Mouse (Mus musculus): ENCODE results near the gene Slc35f1. TPM values are rescaled to one million over a fixed set of nuclear protein-coding genes. Genes with fewer than 3 reads are reported as not detected.

The Slc35f1 gene
- polyA plus RNA-seq, 1 experiment: not detected

DNA sequence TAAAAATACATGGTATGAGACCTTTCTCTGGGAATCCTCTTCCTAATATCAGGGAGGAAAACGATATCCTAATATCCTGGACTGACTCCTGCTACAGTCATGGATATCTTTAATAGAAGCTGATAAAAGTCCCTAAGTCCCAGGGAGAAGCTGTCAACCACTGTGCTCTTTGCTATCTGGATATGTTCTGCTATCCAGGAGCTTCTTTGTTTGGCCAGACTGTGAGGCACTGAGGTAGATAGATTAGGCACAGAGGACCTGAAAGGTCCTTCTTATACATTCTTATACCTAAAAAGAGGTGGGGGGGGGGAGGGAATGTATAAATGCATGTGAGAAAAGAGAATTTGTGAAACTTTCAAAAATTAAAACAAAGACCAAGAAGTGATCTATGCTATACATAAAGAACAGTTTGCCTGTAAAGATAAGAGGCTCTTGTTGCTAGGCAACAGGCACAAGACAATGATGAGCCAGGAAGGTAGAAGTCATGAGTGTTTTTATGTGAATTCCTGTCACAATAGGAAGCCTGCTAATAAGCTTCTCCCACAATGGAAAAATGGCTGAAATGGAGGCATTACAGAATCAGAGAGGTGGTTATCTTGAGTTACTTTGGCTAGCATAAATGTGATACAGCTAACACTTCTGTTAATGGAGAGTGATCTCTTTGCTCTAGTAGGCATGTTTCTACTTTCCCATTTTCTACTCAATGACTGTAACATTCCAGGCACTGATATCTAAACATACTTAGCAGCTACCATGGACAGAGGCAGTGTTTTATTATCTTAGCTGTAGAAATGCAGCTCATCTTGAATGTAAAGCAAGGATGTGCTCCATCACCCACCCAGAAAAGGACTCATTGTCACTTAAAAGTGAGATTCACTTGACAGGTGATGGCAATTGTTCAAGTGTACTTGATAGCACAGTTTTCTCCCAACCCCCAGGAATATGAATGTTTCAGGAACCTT is 316.2 kb downstream of the Slc35f1 start:
- no peaks in the 10 kb centered on the region for H3K4me1 ChIP-seq (ENCODE audit: control insufficient read depth)
- H3K4me3 ChIP-seq (replicated peaks): no peak overlapping the region
- H3K27me3 ChIP-seq (ENCODE audit: control insufficient read depth): no peaks in the 10 kb centered on the region
- H3K36me3 ChIP-seq (ENCODE audit: control insufficient read depth): no peaks in the 10 kb centered on the region
- H3K9me3 ChIP-seq (ENCODE audit: control insufficient read depth, low read length): no peaks in the 10 kb centered on the region
- TF ChIP-seq TAL1 (IDR thresholded peaks at IDR 0.05; ENCODE audit: low read length) (no peak), GATA1 (IDR thresholded peaks at IDR 0.05; ENCODE audit: low read length) (no peak)

- Histone ChIP-seq H3K27me3 (ENCODE audit: control insufficient read depth) (no peaks in the 10 kb centered on the region), H3K4me3 (replicated peaks) (no peak overlapping the region), H3K36me3 (ENCODE audit: control insufficient read depth) (no peaks in the 10 kb centered on the region), H3K9me3 (ENCODE audit: control insufficient read depth, low read length) (no peaks in the 10 kb centered on the region), H3K4me1 (ENCODE audit: control insufficient read depth) (no peaks in the 10 kb centered on the region)
- TF ChIP-seq GATA1 (IDR thresholded peaks at IDR 0.05; ENCODE audit: low read length) (no peak), TAL1 (IDR thresholded peaks at IDR 0.05; ENCODE audit: low read length) (no peak)
Observed at GRCm38 (mm10) chr10:53013878-53014277, 323.5 kb downstream of the Slc35f1 start.

DNA sequence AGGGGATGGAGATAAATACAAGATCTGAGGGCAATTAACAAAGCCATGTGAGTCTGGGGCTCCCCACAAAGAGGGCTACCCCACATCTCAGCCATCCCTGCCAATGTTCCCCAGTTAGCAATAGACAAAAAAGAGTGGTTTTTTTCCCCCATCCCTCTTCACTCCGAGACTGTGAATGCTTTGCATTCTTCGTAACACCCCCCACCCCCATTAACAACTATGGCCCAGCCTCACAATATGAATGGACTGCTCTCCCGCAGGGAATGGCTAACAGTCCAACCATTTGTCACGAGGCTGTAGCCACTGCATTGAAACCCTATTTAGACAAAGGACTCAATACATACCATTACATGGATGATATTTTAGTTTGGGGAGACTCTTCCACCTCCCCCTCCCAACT is 338.1 kb downstream of the Slc35f1 start:
- no peak for TF ChIP-seq TAL1 (IDR thresholded peaks at IDR 0.05; ENCODE audit: low read length)
- no peak for TF ChIP-seq GATA1 (IDR thresholded peaks at IDR 0.05; ENCODE audit: low read length)
- no peak overlapping the region for H3K4me3 ChIP-seq (replicated peaks)
- no peaks in the 10 kb centered on the region for H3K27me3 ChIP-seq (ENCODE audit: control insufficient read depth)
- H3K9me3 ChIP-seq (ENCODE audit: control insufficient read depth, low read length): no peaks in the 10 kb centered on the region
- no peaks in the 10 kb centered on the region for H3K36me3 ChIP-seq (ENCODE audit: control insufficient read depth)
- no peaks in the 10 kb centered on the region for H3K4me1 ChIP-seq (ENCODE audit: control insufficient read depth)

- TF ChIP-seq GATA1 (IDR thresholded peaks at IDR 0.05; ENCODE audit: low read length) (no peak), TAL1 (IDR thresholded peaks at IDR 0.05; ENCODE audit: low read length) (no peak)
- no peaks in the 10 kb centered on the region for H3K4me1 ChIP-seq (ENCODE audit: control insufficient read depth)
- H3K9me3 ChIP-seq (ENCODE audit: control insufficient read depth, low read length): no peaks in the 10 kb centered on the region
- H3K4me3 ChIP-seq (replicated peaks): no peak overlapping the region
- H3K36me3 ChIP-seq (ENCODE audit: control insufficient read depth): no peaks in the 10 kb centered on the region
- H3K27me3 ChIP-seq (ENCODE audit: control insufficient read depth): no peaks in the 10 kb centered on the region
Observed at GRCm38 (mm10) chr10:53035202-53035601, 344.9 kb downstream of the Slc35f1 start.

GRCm38 (mm10) chr10:53045931-53046330 is 355.6 kb downstream of the Slc35f1 start:
- no peaks in the 10 kb centered on the region for H3K36me3 ChIP-seq (ENCODE audit: control insufficient read depth)
- no peaks in the 10 kb centered on the region for H3K4me1 ChIP-seq (ENCODE audit: control insufficient read depth)
- no peak for TF ChIP-seq GATA1 (IDR thresholded peaks at IDR 0.05; ENCODE audit: low read length)
- TF ChIP-seq TAL1 (IDR thresholded peaks at IDR 0.05; ENCODE audit: low read length): no peak
- no peaks in the 10 kb centered on the region for H3K27me3 ChIP-seq (ENCODE audit: control insufficient read depth)
- H3K9me3 ChIP-seq (ENCODE audit: control insufficient read depth, low read length): no peaks in the 10 kb centered on the region
- H3K4me3 ChIP-seq (replicated peaks): no peak overlapping the region

DNA sequence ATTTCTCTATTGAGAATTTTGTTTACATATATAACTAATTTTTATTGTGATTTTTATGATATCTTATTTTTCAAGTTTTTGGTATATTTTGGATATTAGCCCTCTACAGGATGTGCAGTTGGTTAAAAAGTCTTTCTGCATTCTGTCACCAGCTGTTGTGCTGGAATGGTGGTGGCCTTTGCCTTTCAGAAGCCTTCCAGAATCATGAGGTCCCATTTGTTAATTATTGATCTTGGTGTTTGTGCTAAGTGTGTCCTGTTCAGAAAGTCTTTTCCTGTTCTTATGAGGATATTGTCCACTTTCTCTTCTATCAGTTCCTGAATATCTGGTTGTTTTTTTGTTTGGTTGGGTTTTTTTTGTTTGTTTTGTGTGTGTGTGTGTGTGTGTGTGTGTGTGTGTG is 362.2 kb downstream of the Slc35f1 start:
- TF ChIP-seq TAL1 (IDR thresholded peaks at IDR 0.05; ENCODE audit: low read length) (no peak), GATA1 (IDR thresholded peaks at IDR 0.05; ENCODE audit: low read length) (no peak)
- no peaks in the 10 kb centered on the region for H3K27me3 ChIP-seq (ENCODE audit: control insufficient read depth)

GRCm38 (mm10) chr10:53060745-53061144 is 370.4 kb downstream of the Slc35f1 start:
- no peaks in the 10 kb centered on the region for H3K4me1 ChIP-seq (ENCODE audit: control insufficient read depth)
- TF ChIP-seq GATA1 (IDR thresholded peaks at IDR 0.05; ENCODE audit: low read length): no peak
- TF ChIP-seq TAL1 (IDR thresholded peaks at IDR 0.05; ENCODE audit: low read length): no peak
- H3K27me3 ChIP-seq (ENCODE audit: control insufficient read depth): no peaks in the 10 kb centered on the region

More for the DNA sequence above, 362.2 kb downstream of the Slc35f1 start:
- Histone ChIP-seq H3K9me3 (ENCODE audit: control insufficient read depth, low read length) (no peaks in the 10 kb centered on the region), H3K4me1 (ENCODE audit: control insufficient read depth) (no peaks in the 10 kb centered on the region), H3K4me3 (replicated peaks) (no peak overlapping the region), H3K36me3 (ENCODE audit: control insufficient read depth) (no peaks in the 10 kb centered on the region)

GRCm38 (mm10) chr10:53062741-53063140 is 372.4 kb downstream of the Slc35f1 start:
- H3K27me3 ChIP-seq (ENCODE audit: control insufficient read depth): no peaks in the 10 kb centered on the region
- no peaks in the 10 kb centered on the region for H3K4me1 ChIP-seq (ENCODE audit: control insufficient read depth)
- no peaks in the 10 kb centered on the region for H3K36me3 ChIP-seq (ENCODE audit: control insufficient read depth)
- TF ChIP-seq GATA1 (IDR thresholded peaks at IDR 0.05; ENCODE audit: low read length) (no peak), TAL1 (IDR thresholded peaks at IDR 0.05; ENCODE audit: low read length) (no peak)
- H3K9me3 ChIP-seq (ENCODE audit: control insufficient read depth, low read length): 0 out of 2 replicates have a peak, but pooled peaks cover 2% of the 10 kb centered on the region
- H3K4me3 ChIP-seq (replicated peaks): no peak overlapping the region

More at GRCm38 (mm10) chr10:53060745-53061144, 370.4 kb downstream of the Slc35f1 start:
- Histone ChIP-seq H3K36me3 (ENCODE audit: control insufficient read depth) (no peaks in the 10 kb centered on the region), H3K9me3 (ENCODE audit: control insufficient read depth, low read length) (0 out of 2 replicates have a peak, but pooled peaks cover 2% of the 10 kb centered on the region), H3K4me3 (replicated peaks) (no peak overlapping the region)

DNA sequence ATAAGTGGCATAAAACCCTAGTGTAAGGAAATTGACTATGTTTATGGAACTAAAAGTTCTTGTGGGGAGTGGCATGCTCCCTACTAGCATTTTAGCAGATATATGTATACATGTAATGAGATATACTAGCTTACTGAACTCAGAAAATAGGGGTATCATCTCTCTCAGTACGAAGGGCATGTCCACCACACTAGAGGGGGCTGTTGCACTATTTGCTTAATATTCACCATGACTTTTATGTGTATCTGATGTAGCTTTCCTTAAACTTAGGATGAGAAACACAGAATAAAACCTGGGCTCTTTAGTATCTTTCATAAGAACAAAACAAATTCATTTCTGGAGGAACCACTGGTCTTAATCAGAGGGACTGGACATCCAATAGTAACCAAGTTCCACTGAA is 397.5 kb downstream of the Slc35f1 start:
- no peaks in the 10 kb centered on the region for H3K36me3 ChIP-seq (ENCODE audit: control insufficient read depth)
- TF ChIP-seq TAL1 (IDR thresholded peaks at IDR 0.05; ENCODE audit: low read length) (no peak), GATA1 (IDR thresholded peaks at IDR 0.05; ENCODE audit: low read length) (no peak)
- no peaks in the 10 kb centered on the region for H3K4me1 ChIP-seq (ENCODE audit: control insufficient read depth)

More for the DNA sequence above, 397.5 kb downstream of the Slc35f1 start:
- Histone ChIP-seq H3K4me3 (replicated peaks) (no peak overlapping the region), H3K27me3 (ENCODE audit: control insufficient read depth) (no peaks in the 10 kb centered on the region), H3K9me3 (ENCODE audit: control insufficient read depth, low read length) (no peaks in the 10 kb centered on the region)

Measured in erythroblast, embryonic 14.5 days (primary cell).